8 mouse cellular contexts compared by ENCODE assay signal in the genomic region with DNA sequence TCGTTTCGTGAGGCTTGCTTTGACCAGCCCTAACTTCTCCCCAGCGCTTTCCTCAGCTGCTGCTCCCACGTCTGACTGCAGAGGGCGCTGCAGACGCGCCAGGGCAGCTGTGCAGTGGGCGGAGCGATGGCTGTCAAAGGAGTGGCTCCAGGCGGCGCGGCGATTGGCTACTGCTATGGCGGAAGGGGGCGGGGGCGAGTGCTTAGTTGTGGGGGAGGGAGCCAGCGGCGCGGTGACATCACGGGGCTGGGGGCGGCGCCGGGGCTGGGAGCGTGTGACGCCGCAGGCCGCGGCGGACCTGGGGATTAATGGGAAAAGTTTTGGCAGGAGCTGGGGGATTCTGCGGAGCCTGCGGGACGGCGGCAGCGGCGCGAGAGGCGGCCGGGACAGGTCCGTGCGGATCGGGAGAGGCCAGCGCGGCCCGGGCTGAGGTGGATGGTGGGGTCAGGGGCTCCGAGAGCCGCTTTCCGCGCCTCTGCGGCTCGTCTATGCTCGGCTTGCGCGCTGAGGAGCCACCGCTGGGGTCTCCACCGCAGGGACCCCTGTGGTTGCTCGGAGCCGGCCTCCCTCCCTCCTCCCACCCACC. TPM values are rescaled to one million over a fixed set of nuclear protein-coding genes. Genes with fewer than 3 reads are reported as not detected.
DNase-seq lines count a peak whose midpoint lies in the region; ATAC-seq and TF ChIP-seq lines count a peak whose summit lies in the region.

A gene (plus strand): TSS at position 226 of the 586 bp plus-strand sequence.

- ATAC-seq in frontal cortex, adult (ENCODE audit: low TSS enrichment): peak; percentile 91
- peak; percentile 97 for ATAC-seq in lung, postnatal 0 days

- peak; percentile 100 for TF ChIP-seq CTCF in lung, postnatal 0 days (IDR thresholded peaks at IDR 0.05)

- H3K36me3 ChIP-seq in hindbrain, embryonic 10.5 days: peaks cover 3% of the 10 kb centered on the region; the same call in 1 of the 2 replicates
- no peaks in the 10 kb centered on the region for H3K36me3 ChIP-seq in lung, postnatal 0 days (ENCODE audit: insufficient read depth, low read length)

- peak within 1 kb of the TSS; percentile 92 for H3K27ac ChIP-seq in hindbrain, embryonic 10.5 days
- H3K27ac ChIP-seq in lung, postnatal 0 days (ENCODE audit: low read length): peak within 1 kb of the TSS; percentile 83

- H3K4me1 ChIP-seq in hindbrain, embryonic 10.5 days (replicated peaks): peaks cover 54% of the 10 kb centered on the region
- no peaks in the 10 kb centered on the region; the same call in 1 of the 2 replicates for H3K4me1 ChIP-seq in lung, postnatal 0 days (ENCODE audit: insufficient read depth, low read depth, low read length)

- peak within 1 kb of the TSS; percentile 92 for H3K4me3 ChIP-seq in hindbrain, embryonic 10.5 days
- H3K4me3 ChIP-seq in lung, postnatal 0 days (ENCODE audit: low read depth, low read length): peak within 1 kb of the TSS; percentile 81

- under 1% methylated on average over 57 of the region's 57 CpGs for WGBS in hindbrain, embryonic 10.5 days
- 1% methylated on average over 37 of the region's 57 CpGs for WGBS in lung, postnatal 0 days

- peak within 1 kb of the TSS; percentile 92 for H3K9ac ChIP-seq in lung, postnatal 0 days (replicated peaks; ENCODE audit: low read depth)

- no peak for TF ChIP-seq EP300 in lung, postnatal 0 days (IDR thresholded peaks at IDR 0.05)

- peak; percentile 61 for DNase-seq in MEL-GATA-1-ER (ENCODE audit: extremely low read depth, low read depth)
- peak; percentile 96 for DNase-seq in cerebellum, adult 8-10 months
- peak; percentile 98 for DNase-seq in hindbrain, embryonic 10.5 days (ENCODE audit: low spot score)
- DNase-seq in layer of hippocampus, adult 9-11 months: peak; percentile 98
- DNase-seq in lung, postnatal 0 days (ENCODE audit: low spot score): peak; percentile 99
- peak; percentile 99 for DNase-seq in ovary, postnatal 14 days (ENCODE audit: low spot score)
- peak; percentile 99 for DNase-seq in thymus, postnatal 14 days

- H3K4me2 ChIP-seq in lung, postnatal 0 days (replicated peaks; ENCODE audit: low read depth, low read length): peak within 1 kb of the TSS; percentile 80

- H3K9me3 ChIP-seq in hindbrain, embryonic 10.5 days: no peaks in the 10 kb centered on the region
- H3K9me3 ChIP-seq in lung, postnatal 0 days (ENCODE audit: low read length): no peaks in the 10 kb centered on the region

- peaks cover 11% of the 10 kb centered on the region; the same call in 1 of the 2 replicates for H3K27me3 ChIP-seq in hindbrain, embryonic 10.5 days (ENCODE audit: insufficient read depth, poor library complexity, severe bottlenecking)
- H3K27me3 ChIP-seq in lung, postnatal 0 days (replicated peaks; ENCODE audit: insufficient read depth, low read length): no peaks in the 10 kb centered on the region

RNA-seq across cellular contexts. Expression of the gene that starts here (rescaled TPM):
- 1.8 and 2.0 TPM in 2 replicates for polyA plus RNA-seq in hindbrain, embryonic 10.5 days (2016; fragmentation: Nextera tagmentation; extraction: Ambion mirVana)
- polyA plus RNA-seq in lung, postnatal 0 days (2015; fragmentation: Nextera tagmentation; extraction: Ambion mirVana): 2.4 and 3.0 TPM in 2 replicates

Comparison
In these comparisons a context has a peak if more than half of its experiments do, and no peak if none do; other contexts are left out.
1. Peak in every context shown above with its lines: DNase-seq, ATAC-seq, H3K4me3 ChIP-seq and H3K27ac ChIP-seq.